ENCODE assay signal across 8 mouse cellular contexts in the genomic region with DNA sequence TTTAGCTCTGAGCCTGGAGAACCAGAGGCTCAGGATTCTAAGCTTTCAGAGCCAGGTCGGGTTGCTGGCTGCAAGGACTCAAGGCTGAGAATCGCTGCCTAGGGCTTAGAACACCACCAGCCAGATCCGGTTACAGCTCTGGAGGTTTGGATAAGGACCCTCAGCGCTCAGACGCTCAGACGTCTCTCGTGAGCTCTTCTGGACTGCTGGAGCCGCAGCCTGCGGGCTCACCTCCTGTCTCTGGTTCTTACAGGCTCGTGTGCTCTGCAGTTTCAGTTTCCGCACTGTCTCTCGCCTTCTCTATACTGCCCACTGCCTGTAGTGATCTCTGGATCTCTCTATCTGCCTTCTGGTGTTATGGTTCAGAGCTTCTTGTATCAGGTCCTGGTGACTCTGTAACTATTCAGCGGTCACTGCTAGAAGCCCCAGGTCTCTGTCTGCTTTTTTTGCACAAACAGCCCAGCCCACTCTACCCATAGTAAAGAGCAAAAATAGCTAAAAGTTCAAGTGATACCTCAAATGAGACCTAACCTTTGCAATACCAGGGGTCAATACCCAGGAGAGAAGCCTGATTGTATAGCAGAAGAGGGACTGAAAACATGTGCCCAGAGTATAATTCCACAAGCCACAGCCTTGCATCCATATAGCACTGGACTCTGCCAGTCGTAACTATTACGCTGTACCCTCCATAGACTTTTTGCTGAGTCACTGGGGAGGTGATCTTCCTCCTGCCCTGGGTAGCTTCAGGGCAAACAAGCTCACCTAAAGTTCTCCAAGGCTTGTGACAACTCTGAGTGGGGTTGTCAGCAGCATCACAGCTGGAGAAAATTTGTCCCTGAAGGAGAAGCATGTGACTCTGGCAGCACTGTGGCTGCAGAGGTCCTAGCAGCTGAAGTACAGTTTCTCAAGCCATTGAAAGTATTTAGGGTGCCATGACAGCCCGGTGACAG. TPM values are rescaled to one million over a fixed set of nuclear protein-coding genes. Genes with fewer than 3 reads are reported as not detected.
DNase-seq lines count a peak whose midpoint lies in the region; ATAC-seq and TF ChIP-seq lines count a peak whose summit lies in the region.

No protein-coding gene starts in this region.

- no peak overlapping the region for H3K4me3 ChIP-seq in hindbrain, embryonic 10.5 days
- H3K4me3 ChIP-seq in hindbrain, embryonic 11.5 days (ENCODE audit: low read depth, low read length), result no peak overlapping the region
- H3K4me3 ChIP-seq in midbrain, postnatal 0 days (ENCODE audit: low read depth, low read length), result no peak overlapping the region

- no peaks in the 10 kb centered on the region for H3K36me3 ChIP-seq in hindbrain, embryonic 10.5 days
- no peaks in the 10 kb centered on the region for H3K36me3 ChIP-seq in hindbrain, embryonic 11.5 days (ENCODE audit: control insufficient read depth, insufficient read depth, low read length)
- H3K36me3 ChIP-seq in midbrain, postnatal 0 days (ENCODE audit: insufficient read depth, low read length), result no peaks in the 10 kb centered on the region

- TF ChIP-seq POLR2A in brain, embryonic 14.5 days (IDR thresholded peaks at IDR 0.05; ENCODE audit: borderline replicate concordance, extremely low read depth, insufficient read depth, insufficient read length, poor library complexity, severe bottlenecking), result no peak

- no peak for TF ChIP-seq CTCF in brain, embryonic 14.5 days (IDR thresholded peaks at IDR 0.05; ENCODE audit: borderline replicate concordance, extremely low read depth, insufficient read depth, insufficient read length)
- no peak for TF ChIP-seq CTCF in midbrain, postnatal 0 days (IDR thresholded peaks at IDR 0.05)

- peaks cover 36% of the 10 kb centered on the region for H3K4me1 ChIP-seq in hindbrain, embryonic 10.5 days (replicated peaks)
- no peaks in the 10 kb centered on the region; the same call in 1 of the 2 replicates for H3K4me1 ChIP-seq in hindbrain, embryonic 11.5 days (replicated peaks; ENCODE audit: control insufficient read depth, insufficient read depth, low read length)
- H3K4me1 ChIP-seq in midbrain, postnatal 0 days (ENCODE audit: insufficient read depth, low read length), result peaks cover 5% of the 10 kb centered on the region

- intact Hi-C loops in left cerebral cortex, postnatal 4 days (cut with DNase I), result no loop called here

- H3K4me2 ChIP-seq in hindbrain, embryonic 11.5 days (replicated peaks; ENCODE audit: low read depth, low read length), result no peak overlapping the region
- peak overlapping the region; percentile 25; the same call in 1 of the 2 replicates for H3K4me2 ChIP-seq in midbrain, postnatal 0 days (ENCODE audit: low read depth, low read length, poor library complexity, severe bottlenecking)

- no peaks in the 10 kb centered on the region for H3K9me3 ChIP-seq in hindbrain, embryonic 10.5 days
- H3K9me3 ChIP-seq in hindbrain, embryonic 11.5 days (ENCODE audit: control insufficient read depth, low read length), result no peaks in the 10 kb centered on the region
- no peaks in the 10 kb centered on the region for H3K9me3 ChIP-seq in midbrain, postnatal 0 days (ENCODE audit: low read length)

- H3K9ac ChIP-seq in hindbrain, embryonic 11.5 days (ENCODE audit: low read depth, low read length), result no peak overlapping the region
- H3K9ac ChIP-seq in midbrain, postnatal 0 days (replicated peaks; ENCODE audit: low read length, poor library complexity, severe bottlenecking), result 0 out of 2 replicates have a peak overlapping the region, but pooled peaks have one; percentile 33

- whole genome bisulfite sequencing in hindbrain, embryonic 10.5 days, result 40% methylated on average over 16 of the region's 16 CpGs
- 45% methylated on average over 16 of the region's 16 CpGs for WGBS in hindbrain, embryonic 11.5 days
- WGBS in midbrain, postnatal 0 days, result 34% methylated on average over 16 of the region's 16 CpGs

- ATAC-seq in hindbrain, embryonic 11.5 days (ENCODE audit: low FRiP score), result no peak
- peak; percentile 53 for ATAC-seq in inflammation-experienced regulatory T-cells, adult 6 months
- no peak for ATAC-seq in midbrain, postnatal 0 days (ENCODE audit: low FRiP score)

- H3K27me3 ChIP-seq in hindbrain, embryonic 10.5 days (ENCODE audit: insufficient read depth, poor library complexity, severe bottlenecking), result no peaks in the 10 kb centered on the region
- H3K27me3 ChIP-seq in hindbrain, embryonic 11.5 days (ENCODE audit: control insufficient read depth, insufficient read depth, low read length), result no peaks in the 10 kb centered on the region
- H3K27me3 ChIP-seq in midbrain, postnatal 0 days (ENCODE audit: insufficient read depth, low read length), result no peaks in the 10 kb centered on the region

- H3K27ac ChIP-seq in hindbrain, embryonic 10.5 days, result peak overlapping the region; percentile 56
- H3K27ac ChIP-seq in hindbrain, embryonic 11.5 days (ENCODE audit: low read depth, low read length), result no peak overlapping the region
- H3K27ac ChIP-seq in midbrain, postnatal 0 days (ENCODE audit: low read depth, low read length), result no peak overlapping the region

- DNase-seq in hindbrain, embryonic 10.5 days (ENCODE audit: low spot score), result peak; percentile 26
- DNase-seq in hindbrain, embryonic 11.5 days (ENCODE audit: low spot score), result no peak
- peak; percentile 59 for DNase-seq in brain, embryonic 14.5 days (ENCODE audit: low read depth)
- no peak for DNase-seq in midbrain, postnatal 0 days (ENCODE audit: low spot score)
- no peak for DNase-seq in left cerebral cortex, postnatal 4 days
- no peak for DNase-seq in spleen, adult 18-20 months
- DNase-seq in layer of hippocampus, adult 8-10 months (ENCODE audit: low spot score in 2 of 2), result no peak

RNA-seq across cellular contexts. Expression of a gene that starts 56.4 kb away (rescaled TPM):
- 72.1 and 76.0 TPM in 2 replicates for polyA plus RNA-seq in hindbrain, embryonic 10.5 days (2016; fragmentation: Nextera tagmentation; extraction: Ambion mirVana)
- polyA plus RNA-seq in hindbrain, embryonic 11.5 days (2014; fragmentation: Nextera tagmentation; extraction: Ambion mirVana), result 31.1 and 35.9 TPM in 2 replicates
- 157 and 180 TPM in 2 replicates for polyA plus RNA-seq in brain, embryonic 14.5 days (2012; rRNA removed)
- 1 to 10 TPM in 2 of 3 experiments, under 1 TPM in 1; 0.87 to 3.0 (median 2.8) TPM for polyA plus RNA-seq in inflammation-experienced regulatory T-cells, adult 6 months (2017; shearing (Covaris generic))
- 151 and 208 TPM in 2 replicates for total RNA-seq in midbrain, postnatal 0 days (2014; rRNA removed)
- 51.8 and 53.3 TPM in 2 replicates for polyA plus RNA-seq in midbrain, postnatal 0 days (2015; fragmentation: Nextera tagmentation; extraction: Ambion mirVana)
- 100 to 1,000 TPM; 160 to 188 TPM for total RNA-seq in left cerebral cortex, postnatal 4 days (2021)
- 100 to 1,000 TPM; 120 to 145 (median 132) TPM for total RNA-seq in layer of hippocampus, adult 8-10 months (2022)

Comparison
In these comparisons a context has a peak if more than half of its experiments do, and no peak if none do; other contexts are left out.
1. DNase-seq: peak in hindbrain, embryonic 10.5 days (single experiment) and brain, embryonic 14.5 days (single experiment); none in hindbrain, embryonic 11.5 days (single experiment), midbrain, postnatal 0 days (single experiment), left cerebral cortex, postnatal 4 days (single experiment), spleen, adult 18-20 months (0 of 2) and layer of hippocampus, adult 8-10 months (0 of 2).